Mouse (Mus musculus): ENCODE measurements at regions not wholly inside any gene's neighbourhood (a gene's known extent, or its start where the extent isn't known, plus 50 kb on each side); places are given as distances from the start of the nearest gene placed in this dataset.

- no peak for TF ChIP-seq CTCF (IDR thresholded peaks at IDR 0.05; ENCODE audit: borderline replicate concordance, control insufficient read depth, extremely low read depth, insufficient read depth, low read length, poor library complexity)
- no peak for TF ChIP-seq POLR2A (IDR thresholded peaks at IDR 0.05; ENCODE audit: control insufficient read depth, extremely low read depth, insufficient read depth, low read length, poor library complexity)
Measured at GRCm38 (mm10) chr3:143710805-143711469, 494.1 kb downstream of the Lmo4 start.

Measured in thymus, adult 2 months (tissue).